Mouse (Mus musculus) cerebellum, adult 2 months (tissue): Measurements from ENCODE around the gene Wfs1. TPM values are rescaled to one million over a fixed set of nuclear protein-coding genes. Genes with fewer than 3 reads are reported as not detected.
"Not testable (repeated sequence)": the region's sequence is repeated elsewhere in the genome, so short reads cannot be mapped to it uniquely, and the experiment has no call there.

Experiments used
- DNase-seq, 2 experiments: peaks; one replicate each; pipeline ENCODE4 v3.0.0; 2021
- H3K27ac ChIP-seq: fragments of 200-500 bp; 2 replicates; pipeline ENCODE4 v1.5.1; 2012; ENCODE audit warnings: low read length, control low read depth, inconsistent platforms; ENCODE audit not compliant: insufficient read depth
- H3K27me3 ChIP-seq: fragments of 200-500 bp; 2 replicates; pipeline ENCODE4 v1.6.1; 2012; ENCODE audit warnings: inconsistent platforms, mild to moderate bottlenecking, low read length, moderate library complexity; ENCODE audit not compliant: control insufficient read depth, insufficient read depth
- H3K4me1 ChIP-seq: fragments of 200-500 bp; 2 replicates; pipeline ENCODE4 v1.6.1; 2011; ENCODE audit warnings: low read length; ENCODE audit not compliant: control insufficient read depth, insufficient read depth
- H3K4me3 ChIP-seq: fragments of 200-500 bp; replicated peaks from 2 replicates; pipeline ENCODE3; 2011; ENCODE audit warnings: mild to moderate bottlenecking, low read depth, low read length, control low read depth; ENCODE audit not compliant: insufficient read depth
- CTCF ChIP-seq: fragments of 200-500 bp; IDR thresholded peaks from 2 replicates; pipeline ENCODE4 v1.5.1; 2011; ENCODE audit warnings: low read depth, mild to moderate bottlenecking, control low read depth, low read length, moderate library complexity, borderline replicate concordance; ENCODE audit not compliant: insufficient read depth
- POLR2A ChIP-seq: fragments of 200-500 bp; IDR thresholded peaks from 2 replicates; pipeline ENCODE4 v1.6.1; 2011; ENCODE audit warnings: low read length, control low read depth, borderline replicate concordance; ENCODE audit not compliant: insufficient read depth
- WGBS: fragments of 180-500 bp; shearing (Covaris S2); methylation state at CpG from one replicate; pipeline ENCODE4 v1.1.7; 2018; 5-methylcytosine and 5-hydroxymethylcytosine counted together
- polyA plus RNA-seq: library from polyadenylated mRNA; depleted of rRNA; stranded (reverse); fragments of >200 nt; gene quantifications from 2 replicates; pipeline ENCODE4 v1.2.3, GENCODE M21; 2012

Wfs1 gene
- polyA plus RNA-seq, 1 experiment: 27.2 TPM

GRCm38 (mm10) chr5:36948831-36949230 lies 40.2 kb downstream of the Wfs1 start:
- peak; percentile 69 to 79 for DNase-seq
- TF ChIP-seq CTCF (peak; percentile 92), POLR2A (no peak)
- Histone ChIP-seq H3K4me3 (no peak overlapping the region), H3K27me3 (no peaks in the 10 kb centered on the region), H3K27ac (no peak overlapping the region), H3K4me1 (peaks cover 14% of the 10 kb centered on the region)
- WGBS: 3% methylated on average over 3 of the region's 3 CpGs

- 3% methylated on average over 5 of the region's 5 CpGs for WGBS
- peak; percentile 64 to 65 for DNase-seq
- Histone ChIP-seq H3K27me3 (no peaks in the 10 kb centered on the region), H3K4me3 (no peak overlapping the region), H3K4me1 (no peaks in the 10 kb centered on the region), H3K27ac (no peak overlapping the region)
- TF ChIP-seq CTCF: peak; percentile 90
- no peak for TF ChIP-seq POLR2A
These were observed 42.6 kb downstream of the Wfs1 start for GRCm38 (mm10) chr5:36946445-36946844.

- Histone ChIP-seq H3K27me3 (no peaks in the 10 kb centered on the region), H3K4me3 (no peak overlapping the region), H3K4me1 (no peaks in the 10 kb centered on the region; the same call in 1 of the 2 replicates), H3K27ac (no peak overlapping the region)
- no peak for TF ChIP-seq CTCF
- no peak for TF ChIP-seq POLR2A
- WGBS: 83% methylated on average over 2 of the region's 2 CpGs
- no peak for DNase-seq
These were observed 43.3 kb downstream of the Wfs1 start for GRCm38 (mm10) chr5:36945713-36946112.

GRCm38 (mm10) chr5:36945102-36945701 lies 43.8 kb downstream of the Wfs1 start:
- H3K4me3 ChIP-seq: no peak overlapping the region
- H3K4me1 ChIP-seq: peaks cover 2% of the 10 kb centered on the region
- H3K27me3 ChIP-seq: no peaks in the 10 kb centered on the region
- DNase-seq: no peak
- TF ChIP-seq CTCF (no peak), POLR2A (no peak)
- H3K27ac ChIP-seq: no peak overlapping the region
- WGBS: 48% methylated on average over 8 of the region's 8 CpGs

GRCm38 (mm10) chr5:36944552-36944951 lies 44.5 kb downstream of the Wfs1 start:
- no peak for DNase-seq
- 56% methylated on average over 5 of the region's 5 CpGs for WGBS

GRCm38 (mm10) chr5:36942446-36942845 lies 46.6 kb downstream of the Wfs1 start:
- TF ChIP-seq CTCF (peak; percentile 34; the same call in 1 of the 2 replicates), POLR2A (no peak)
- no peak for DNase-seq
- 86% methylated on average over 2 of the region's 2 CpGs for WGBS
- Histone ChIP-seq H3K27me3 (no peaks in the 10 kb centered on the region), H3K4me1 (peaks cover 9% of the 10 kb centered on the region), H3K4me3 (no peak overlapping the region), H3K27ac (no peak overlapping the region)

More at GRCm38 (mm10) chr5:36944552-36944951, 44.5 kb downstream of the Wfs1 start:
- Histone ChIP-seq H3K27ac (no peak overlapping the region), H3K27me3 (no peaks in the 10 kb centered on the region), H3K4me1 (peaks cover 6% of the 10 kb centered on the region), H3K4me3 (no peak overlapping the region)
- TF ChIP-seq POLR2A (no peak), CTCF (no peak)

GRCm38 (mm10) chr5:36938991-36939390 lies 50.0 kb downstream of the Wfs1 start:
- WGBS: 52% methylated on average over 2 of the region's 2 CpGs

GRCm38 (mm10) chr5:36938021-36938420 lies 51.0 kb downstream of the Wfs1 start:
- 55% methylated on average over 5 of the region's 5 CpGs for WGBS
- H3K4me1 ChIP-seq: peaks cover 38% of the 10 kb centered on the region
- H3K27me3 ChIP-seq: no peaks in the 10 kb centered on the region
- no peak overlapping the region for H3K4me3 ChIP-seq
- no peak overlapping the region for H3K27ac ChIP-seq
- DNase-seq: no peak
- TF ChIP-seq POLR2A (no peak), CTCF (no peak)

More at GRCm38 (mm10) chr5:36938991-36939390, 50.0 kb downstream of the Wfs1 start:
- not testable (repeated sequence) for H3K4me3 ChIP-seq, DNase-seq, H3K27me3 ChIP-seq, H3K27ac ChIP-seq
- H3K4me1 ChIP-seq: peaks cover 35% of the 10 kb centered on the region

- 9% methylated on average over 7 of the region's 7 CpGs for WGBS
- TF ChIP-seq POLR2A (no peak), CTCF (peak; percentile 89)
- H3K4me3 ChIP-seq: no peak overlapping the region
- peak; percentile 76 to 87 for DNase-seq
- peaks cover 38% of the 10 kb centered on the region for H3K4me1 ChIP-seq
- H3K27me3 ChIP-seq: no peaks in the 10 kb centered on the region
- peak overlapping the region; percentile 26 for H3K27ac ChIP-seq
These were observed 52.5 kb downstream of the Wfs1 start for GRCm38 (mm10) chr5:36936548-36936947.
